Mouse (Mus musculus) myocyte (in vitro differentiated cells): Measurements from ENCODE around the gene Cux1.

Experiments used
- CEBPB ChIP-seq: IDR thresholded peaks from 2 replicates; pipeline ENCODE4 v1.6.1; 2011; ENCODE audit warnings: mild to moderate bottlenecking, moderate library complexity; ENCODE audit not compliant: poor library complexity, insufficient read depth, severe bottlenecking
- E2F4 ChIP-seq: IDR thresholded peaks from one replicate; pipeline ENCODE4 v1.6.1; 2011; ENCODE audit warnings: mild to moderate bottlenecking, control low read depth, moderate library complexity; ENCODE audit not compliant: insufficient read depth
- MAX ChIP-seq: IDR thresholded peaks from one replicate; pipeline ENCODE4 v1.6.1; 2011; ENCODE audit warnings: low read depth, mild to moderate bottlenecking, control low read depth
- MYOG ChIP-seq, 3 experiments: IDR thresholded peaks; one replicate each; pipeline ENCODE4 v1.6.1; 2011; ENCODE audit warnings: control low read depth in 2 of 3, low read depth in 2 of 3, mild to moderate bottlenecking in 2 of 3; ENCODE audit not compliant: insufficient read length in 2 of 3, control insufficient read depth in 1 of 3, insufficient read depth in 1 of 3
- POLR2A ChIP-seq: IDR thresholded peaks from one replicate; pipeline ENCODE4 v1.6.1; 2011; ENCODE audit warnings: low read depth, mild to moderate bottlenecking, control low read depth, moderate library complexity; ENCODE audit not compliant: insufficient read length
- POLR2AphosphoS2 ChIP-seq: IDR thresholded peaks from one replicate; pipeline ENCODE4 v1.6.1; 2011; ENCODE audit warnings: low read depth, control low read depth; ENCODE audit not compliant: insufficient read length
- REST ChIP-seq: IDR thresholded peaks from one replicate; pipeline ENCODE4 v1.6.1; 2011; ENCODE audit warnings: mild to moderate bottlenecking, control low read depth, moderate library complexity; ENCODE audit not compliant: insufficient read depth, insufficient read length
- TCF12 ChIP-seq: IDR thresholded peaks from one replicate; pipeline ENCODE4 v1.6.1; 2011; ENCODE audit warnings: mild to moderate bottlenecking, control low read depth; ENCODE audit not compliant: poor library complexity, insufficient read depth, severe bottlenecking
- TCF3 ChIP-seq: IDR thresholded peaks from one replicate; pipeline ENCODE4 v1.6.1; 2011; ENCODE audit warnings: low read depth, control low read depth; ENCODE audit not compliant: insufficient read length

DNA sequence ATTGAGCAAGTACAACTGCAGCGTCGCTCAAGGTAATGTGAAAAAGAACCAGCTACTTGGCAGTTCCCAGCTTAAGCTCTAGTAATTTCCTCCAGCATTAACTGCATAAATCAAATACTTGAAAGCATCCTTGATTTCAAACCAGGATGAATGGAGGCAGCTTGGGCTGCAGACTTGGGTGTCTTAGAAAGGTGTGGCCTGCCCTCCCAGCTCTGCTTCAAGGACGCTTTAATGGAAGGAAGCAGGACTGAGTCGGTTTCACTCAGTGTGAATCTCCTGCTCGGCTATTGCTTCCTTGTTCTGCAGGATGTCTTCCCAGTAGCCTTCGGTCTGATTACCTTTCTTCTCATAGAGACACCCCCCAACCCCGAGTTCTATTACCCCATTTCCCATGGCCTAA lies 6.6 kb downstream of the Cux1 start:
- no peak for TF ChIP-seq CEBPB
- TF ChIP-seq POLR2A, result no peak
- no peak for TF ChIP-seq MAX
- no peak for TF ChIP-seq REST
- TF ChIP-seq POLR2AphosphoS2, result no peak
- no peak for TF ChIP-seq TCF3
- TF ChIP-seq MYOG (IDR thresholded peaks at IDR 0.05; ENCODE audit: control insufficient read depth in 1 of 3, insufficient read depth in 1 of 3, insufficient read length in 2 of 3, low read depth in 2 of 3), result no peak
- no peak for TF ChIP-seq E2F4
- no peak for TF ChIP-seq TCF12
